Mouse (Mus musculus) heart, embryonic 16.5 days (tissue): ENCODE measurements at regions not wholly inside any gene's neighbourhood (a gene's known extent, or its start where the extent isn't known, plus 50 kb on each side); places are given as distances from the start of the nearest gene placed in this dataset.

Experiments
- ATAC-seq: fragments of 200-750 bp; cut with Nextera tagmentation; replicated peaks from 2 replicates; pipeline ENCODE4 v1.8.0; 2017; ENCODE audit warnings: moderate number of reproducible peaks; ENCODE audit not compliant: insufficient read depth, low FRiP score; ENCODE audit errors: extremely low read depth
- H3K27ac ChIP-seq: fragments of 300-500 bp; sonication (generic); 2 replicates; pipeline ENCODE4 v1.5.1; 2014; ENCODE audit warnings: mild to moderate bottlenecking, low read length, control low read depth, moderate library complexity
- H3K27me3 ChIP-seq: fragments of 300-500 bp; sonication (generic); 2 replicates; pipeline ENCODE4 v1.6.1; 2014; ENCODE audit warnings: low read length, mixed read lengths; ENCODE audit not compliant: control insufficient read depth, insufficient read depth
- H3K36me3 ChIP-seq: fragments of 300-500 bp; sonication (generic); 2 replicates; pipeline ENCODE4 v1.6.1; 2014; ENCODE audit not compliant: control insufficient read depth, insufficient read depth
- H3K4me1 ChIP-seq: fragments of 300-500 bp; sonication (generic); 2 replicates; pipeline ENCODE4 v1.6.1; 2014; ENCODE audit warnings: low read length, mixed read lengths; ENCODE audit not compliant: control insufficient read depth, insufficient read depth
- H3K4me2 ChIP-seq: fragments of 300-500 bp; sonication (generic); 2 replicates; pipeline ENCODE4 v1.6.1; 2014; ENCODE audit warnings: low read depth, mild to moderate bottlenecking, control low read depth, low read length
- H3K4me3 ChIP-seq: fragments of 300-500 bp; sonication (generic); 2 replicates; pipeline ENCODE4 v1.5.1; 2014; ENCODE audit warnings: mild to moderate bottlenecking, control low read depth, low read length
- H3K9ac ChIP-seq: fragments of 300-500 bp; sonication (generic); 2 replicates; pipeline ENCODE4 v1.6.1; 2014; ENCODE audit warnings: low read length, control low read depth
- H3K9me3 ChIP-seq: fragments of 300-500 bp; sonication (generic); replicated peaks from 2 replicates; pipeline ENCODE4 v1.6.1; 2016; ENCODE audit warnings: low read length; ENCODE audit not compliant: control insufficient read depth
- WGBS: fragments of 180-500 bp; shearing (Covaris S2); extraction: QIAGEN DNeasy Blood & Tissue Kit; methylation state at CpG from one replicate; pipeline ENCODE4 v1.1.7; 2014; 5-methylcytosine and 5-hydroxymethylcytosine counted together

- no peaks in the 10 kb centered on the region for H3K27me3 ChIP-seq
- peak; percentile 71 for ATAC-seq
- peaks cover 15% of the 10 kb centered on the region for H3K4me1 ChIP-seq
- H3K4me3 ChIP-seq: no peak overlapping the region
- H3K9me3 ChIP-seq: no peaks in the 10 kb centered on the region
- H3K36me3 ChIP-seq: no peaks in the 10 kb centered on the region
- H3K27ac ChIP-seq: peak overlapping the region; percentile 84
- H3K9ac ChIP-seq: no peak overlapping the region
- 92% methylated on average over 5 of the region's 5 CpGs for WGBS
- no peak overlapping the region for H3K4me2 ChIP-seq
Measured at GRCm38 (mm10) chr2:167799629-167800387, 110.2 kb upstream of the Tmem189 start.

- H3K4me1 ChIP-seq: peaks cover 11% of the 10 kb centered on the region
- no peak overlapping the region for H3K4me3 ChIP-seq
- 94% methylated on average over 9 of the region's 9 CpGs for WGBS
- H3K27ac ChIP-seq: no peak overlapping the region
- H3K27me3 ChIP-seq: no peaks in the 10 kb centered on the region
- no peak overlapping the region for H3K9ac ChIP-seq
- H3K4me2 ChIP-seq: no peak overlapping the region
- H3K9me3 ChIP-seq: no peaks in the 10 kb centered on the region
- no peaks in the 10 kb centered on the region for H3K36me3 ChIP-seq
- ATAC-seq: no peak
Measured at GRCm38 (mm10) chr2:167798969-167799513, 109.4 kb upstream of the Tmem189 start.

GRCm38 (mm10) chr2:167798076-167798782 is 108.6 kb upstream of the Tmem189 start:
- H3K4me1 ChIP-seq: peaks cover 11% of the 10 kb centered on the region
- H3K27ac ChIP-seq: no peak overlapping the region; the same call in 1 of the 2 replicates
- H3K27me3 ChIP-seq: no peaks in the 10 kb centered on the region
- H3K9me3 ChIP-seq: no peaks in the 10 kb centered on the region
- H3K9ac ChIP-seq: no peak overlapping the region
- ATAC-seq: no peak
- WGBS: 78% methylated on average over 11 of the region's 11 CpGs
- H3K36me3 ChIP-seq: no peaks in the 10 kb centered on the region
- H3K4me3 ChIP-seq: no peak overlapping the region
- no peak overlapping the region for H3K4me2 ChIP-seq

- WGBS: 75% methylated on average over 7 of the region's 7 CpGs
- Histone ChIP-seq H3K4me3 (no peak overlapping the region), H3K4me1 (peaks cover 3% of the 10 kb centered on the region), H3K9ac (no peak overlapping the region), H3K27me3 (no peaks in the 10 kb centered on the region), H3K4me2 (no peak overlapping the region), H3K36me3 (no peaks in the 10 kb centered on the region), H3K27ac (no peak overlapping the region), H3K9me3 (no peaks in the 10 kb centered on the region)
- no peak for ATAC-seq
Measured at GRCm38 (mm10) chr2:167795491-167795890, 105.9 kb upstream of the Tmem189 start.

GRCm38 (mm10) chr2:167793916-167794315 is 104.3 kb upstream of the Tmem189 start:
- 87% methylated on average over 2 of the region's 2 CpGs for WGBS
- ATAC-seq: no peak
- Histone ChIP-seq H3K4me1 (no peaks in the 10 kb centered on the region; the same call in 1 of the 2 replicates), H3K27me3 (no peaks in the 10 kb centered on the region), H3K36me3 (no peaks in the 10 kb centered on the region), H3K9ac (no peak overlapping the region), H3K27ac (no peak overlapping the region), H3K9me3 (no peaks in the 10 kb centered on the region), H3K4me3 (no peak overlapping the region), H3K4me2 (no peak overlapping the region)

- Histone ChIP-seq H3K4me3 (no peak overlapping the region), H3K9me3 (no peaks in the 10 kb centered on the region), H3K4me1 (no peaks in the 10 kb centered on the region; the same call in 1 of the 2 replicates), H3K9ac (no peak overlapping the region), H3K27ac (no peak overlapping the region), H3K4me2 (no peak overlapping the region), H3K27me3 (no peaks in the 10 kb centered on the region), H3K36me3 (no peaks in the 10 kb centered on the region)
- 50% methylated on average over 3 of the region's 3 CpGs for WGBS
- no peak for ATAC-seq
Measured at GRCm38 (mm10) chr2:167792753-167793152, 103.1 kb upstream of the Tmem189 start.

GRCm38 (mm10) chr2:167792330-167792729 is 102.7 kb upstream of the Tmem189 start:
- 50% methylated on average over 3 of the region's 3 CpGs for WGBS
- H3K27ac ChIP-seq: no peak overlapping the region
- ATAC-seq: no peak

GRCm38 (mm10) chr2:167789471-167789923 is 99.9 kb upstream of the Tmem189 start:
- Histone ChIP-seq H3K36me3 (no peaks in the 10 kb centered on the region), H3K9me3 (no peaks in the 10 kb centered on the region), H3K27ac (peak overlapping the region; percentile 24; the same call in 1 of the 2 replicates), H3K4me1 (no peaks in the 10 kb centered on the region; the same call in 1 of the 2 replicates), H3K4me3 (no peak overlapping the region), H3K9ac (no peak overlapping the region), H3K4me2 (no peak overlapping the region), H3K27me3 (no peaks in the 10 kb centered on the region)
- ATAC-seq: peak; percentile 25; the same call in 1 of the 2 replicates
- 73% methylated on average over 11 of the region's 11 CpGs for WGBS

More at GRCm38 (mm10) chr2:167792330-167792729, 102.7 kb upstream of the Tmem189 start:
- H3K4me2 ChIP-seq: no peak overlapping the region
- no peaks in the 10 kb centered on the region; the same call in 1 of the 2 replicates for H3K4me1 ChIP-seq
- H3K9me3 ChIP-seq: no peaks in the 10 kb centered on the region
- no peak overlapping the region for H3K4me3 ChIP-seq
- H3K9ac ChIP-seq: no peak overlapping the region
- H3K27me3 ChIP-seq: no peaks in the 10 kb centered on the region
- no peaks in the 10 kb centered on the region for H3K36me3 ChIP-seq

GRCm38 (mm10) chr2:167786951-167787350 is 97.3 kb upstream of the Tmem189 start:
- Histone ChIP-seq H3K4me2 (no peak overlapping the region), H3K36me3 (no peaks in the 10 kb centered on the region), H3K27me3 (no peaks in the 10 kb centered on the region), H3K9me3 (no peaks in the 10 kb centered on the region), H3K9ac (no peak overlapping the region), H3K4me3 (no peak overlapping the region), H3K27ac (no peak overlapping the region), H3K4me1 (peaks cover 8% of the 10 kb centered on the region)
- no peak for ATAC-seq
- 83% methylated on average over 3 of the region's 5 CpGs for WGBS
